Mouse (Mus musculus) CD4-positive, CD25-positive, alpha-beta regulatory T cell, adult 9 weeks (primary cell): ENCODE data around the gene Cldn14. TPM values are rescaled to one million over a fixed set of nuclear protein-coding genes. Genes with fewer than 3 reads are reported as not detected.

ENCODE experiments used
- polyA plus RNA-seq: library from polyadenylated mRNA; unstranded; fragments of 100-300 nt; shearing (Covaris generic); gene quantifications from one replicate; pipeline ENCODE4 v1.2.1, GENCODE M21; 2017

Gene Cldn14
- not detected for polyA plus RNA-seq

GRCm38 (mm10) chr16:94008737-94009136, at the start of gene Cldn14:
Cldn14 (minus strand) TSS chr16:94008837.

GRCm38 (mm10) chr16:93883423-93884085, 125.1 kb downstream of the Cldn14 start, which contains the start of gene Chaf1b:
Chaf1b (plus strand) TSS chr16:93883901.

Other genes starting within 250 kb of the Cldn14 start
- 109 TPM for gene Morc3, start 176.7 kb downstream of the Cldn14 start, polyA plus RNA-seq
- 29.5 TPM for gene Chaf1b, start 124.9 kb downstream of the Cldn14 start, polyA plus RNA-seq
- not detected for gene Sim2, start 76.1 kb upstream of the Cldn14 start, polyA plus RNA-seq